Mouse (Mus musculus): ENCODE data around the gene Gm20388. TPM values are rescaled to one million over a fixed set of nuclear protein-coding genes. Genes with fewer than 3 reads are reported as not detected.

The Gm20388 gene
- polyA plus RNA-seq, 1 experiment, result not detected

DNA sequence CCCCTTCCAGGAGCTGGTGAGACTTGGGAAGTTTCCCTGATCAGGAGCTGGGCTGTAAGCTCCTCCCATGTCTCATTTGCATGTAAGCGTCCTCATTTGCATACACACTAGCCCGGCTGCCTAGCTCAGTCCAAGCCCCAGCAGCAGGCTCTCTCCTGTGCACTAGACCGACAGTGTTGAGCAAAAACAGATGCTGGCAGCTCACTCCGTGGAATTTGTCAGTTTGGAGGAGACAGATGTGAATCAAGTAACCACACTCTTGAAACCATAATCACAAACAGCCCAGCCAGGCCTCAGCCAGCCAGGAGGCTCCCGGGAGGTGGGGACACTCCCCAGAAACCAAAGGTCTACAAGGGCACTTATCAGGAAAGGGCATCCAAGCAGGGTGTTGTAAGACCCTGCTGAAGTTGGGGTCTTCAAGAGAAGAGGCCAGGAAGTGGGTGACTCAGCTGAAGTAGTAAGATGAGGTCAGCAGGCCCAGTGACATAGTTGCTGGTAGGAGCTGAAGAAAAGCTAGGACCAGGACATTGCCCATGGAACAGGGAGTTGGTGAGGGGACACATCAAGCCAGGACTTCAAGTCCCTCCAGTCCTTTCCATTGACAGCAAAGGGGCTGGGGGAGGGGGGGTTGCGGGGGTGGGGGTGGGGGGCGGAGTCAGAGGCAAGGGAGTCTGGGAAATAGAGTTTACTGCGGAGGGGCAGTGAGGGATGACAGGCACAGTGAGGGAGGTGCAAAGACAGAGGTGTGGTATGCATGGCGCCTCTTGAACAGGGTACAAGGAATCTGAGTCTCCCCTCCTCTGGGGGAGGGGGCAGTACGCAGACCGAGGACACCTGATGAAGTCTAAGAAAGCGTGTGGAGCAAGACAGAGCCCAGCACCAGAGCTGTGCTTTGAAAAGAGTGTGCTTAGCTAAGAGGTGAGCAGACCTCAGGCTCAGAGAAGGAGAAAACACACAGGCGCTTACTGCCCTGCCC is 306.5 kb downstream of the Gm20388 start:
- no peak overlapping the region for H3K4me3 ChIP-seq (ENCODE audit: insufficient read depth, low read depth, low read length)
- 39% methylated on average over 13 of the region's 13 CpGs for WGBS
- H3K4me1 ChIP-seq (ENCODE audit: control insufficient read depth, insufficient read depth, low read length), result peaks cover 7% of the 10 kb centered on the region; the same call in 1 of the 2 replicates
- H3K27ac ChIP-seq (ENCODE audit: insufficient read depth, low read depth, low read length), result no peak overlapping the region
- no peak for TF ChIP-seq CTCF (IDR thresholded peaks at IDR 0.05; ENCODE audit: insufficient read depth, low read depth, low read length)
- TF ChIP-seq POLR2A (IDR thresholded peaks at IDR 0.05; ENCODE audit: insufficient read depth, low read depth, low read length), result no peak

DNA sequence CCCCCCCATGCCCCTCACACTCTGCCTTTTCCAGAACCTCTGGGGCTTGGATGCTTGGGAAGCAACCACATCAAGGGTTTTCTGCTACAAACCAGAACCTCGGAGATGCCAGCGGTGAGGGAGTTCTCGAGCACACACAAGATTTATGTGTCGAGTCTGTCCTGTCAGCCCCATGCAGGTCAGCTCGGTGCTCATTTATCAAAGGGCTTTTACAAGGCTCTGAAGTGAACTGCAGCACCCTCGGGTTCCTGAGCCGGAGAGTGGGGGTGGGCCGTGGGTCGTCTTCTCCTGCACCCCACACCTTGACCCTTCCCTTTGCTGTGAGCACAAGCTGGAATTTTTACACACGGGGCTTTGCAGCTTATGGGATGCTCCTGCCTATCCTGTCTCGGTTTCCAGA is 311.9 kb downstream of the Gm20388 start:
- WGBS, result 81% methylated on average over 11 of the region's 11 CpGs
- H3K4me3 ChIP-seq (ENCODE audit: insufficient read depth, low read depth, low read length), result no peak overlapping the region
- TF ChIP-seq CTCF (IDR thresholded peaks at IDR 0.05; ENCODE audit: insufficient read depth, low read depth, low read length), result no peak
- no peak for TF ChIP-seq POLR2A (IDR thresholded peaks at IDR 0.05; ENCODE audit: insufficient read depth, low read depth, low read length)
- H3K4me1 ChIP-seq (ENCODE audit: control insufficient read depth, insufficient read depth, low read length), result peaks cover 28% of the 10 kb centered on the region
- no peak overlapping the region for H3K27ac ChIP-seq (ENCODE audit: insufficient read depth, low read depth, low read length)

DNA sequence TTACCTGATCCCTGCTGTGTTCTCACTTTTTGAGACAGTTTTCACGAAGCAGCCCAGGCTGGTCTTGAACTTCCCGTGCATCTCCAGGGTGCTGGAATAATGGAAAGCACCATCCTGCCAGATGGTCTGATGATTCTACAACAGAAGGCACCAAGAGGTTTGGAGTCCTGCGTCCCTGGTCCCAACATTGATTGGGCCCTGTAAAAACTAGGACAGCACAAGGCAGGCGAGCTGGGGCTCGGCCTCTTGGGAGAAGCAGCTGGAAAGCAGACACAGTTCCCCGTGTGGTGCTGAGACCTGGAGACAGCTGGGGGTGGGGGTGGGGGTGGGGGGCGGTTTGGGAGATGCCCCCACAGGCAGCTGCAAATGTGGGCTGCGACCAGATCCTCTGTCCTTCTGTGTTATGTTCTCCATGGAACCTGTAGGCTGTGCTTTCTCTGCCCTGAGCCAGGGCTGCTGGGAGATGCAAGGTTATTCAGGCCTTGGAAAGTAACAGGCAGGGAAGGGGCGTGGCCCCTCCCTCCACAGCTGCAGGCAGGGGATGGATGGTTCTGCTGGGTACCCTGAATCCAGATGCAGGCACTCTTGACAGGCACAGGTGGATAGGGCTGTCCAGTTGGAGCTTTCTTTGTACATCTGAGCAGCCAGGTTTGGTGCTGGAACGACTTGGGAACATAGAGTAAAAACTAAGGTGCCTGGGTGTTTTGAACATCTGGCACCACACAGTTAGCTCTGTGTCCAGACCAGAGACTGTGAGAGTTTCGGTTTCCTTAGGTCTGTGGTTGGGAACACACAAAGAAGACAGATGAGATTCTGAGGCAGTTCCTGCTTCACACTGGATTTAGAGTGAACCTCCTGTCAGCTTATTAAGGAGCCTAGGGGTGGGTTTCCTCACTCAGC is 314.1 kb downstream of the Gm20388 start:
- Histone ChIP-seq H3K27ac (ENCODE audit: insufficient read depth, low read depth, low read length) (peak overlapping the region; percentile 64), H3K4me1 (ENCODE audit: control insufficient read depth, insufficient read depth, low read length) (peaks cover 42% of the 10 kb centered on the region), H3K4me3 (ENCODE audit: insufficient read depth, low read depth, low read length) (no peak overlapping the region)
- 57% methylated on average over 11 of the region's 11 CpGs for WGBS
- TF ChIP-seq CTCF (IDR thresholded peaks at IDR 0.05; ENCODE audit: insufficient read depth, low read depth, low read length) (no peak), POLR2A (IDR thresholded peaks at IDR 0.05; ENCODE audit: insufficient read depth, low read depth, low read length) (no peak)

DNA sequence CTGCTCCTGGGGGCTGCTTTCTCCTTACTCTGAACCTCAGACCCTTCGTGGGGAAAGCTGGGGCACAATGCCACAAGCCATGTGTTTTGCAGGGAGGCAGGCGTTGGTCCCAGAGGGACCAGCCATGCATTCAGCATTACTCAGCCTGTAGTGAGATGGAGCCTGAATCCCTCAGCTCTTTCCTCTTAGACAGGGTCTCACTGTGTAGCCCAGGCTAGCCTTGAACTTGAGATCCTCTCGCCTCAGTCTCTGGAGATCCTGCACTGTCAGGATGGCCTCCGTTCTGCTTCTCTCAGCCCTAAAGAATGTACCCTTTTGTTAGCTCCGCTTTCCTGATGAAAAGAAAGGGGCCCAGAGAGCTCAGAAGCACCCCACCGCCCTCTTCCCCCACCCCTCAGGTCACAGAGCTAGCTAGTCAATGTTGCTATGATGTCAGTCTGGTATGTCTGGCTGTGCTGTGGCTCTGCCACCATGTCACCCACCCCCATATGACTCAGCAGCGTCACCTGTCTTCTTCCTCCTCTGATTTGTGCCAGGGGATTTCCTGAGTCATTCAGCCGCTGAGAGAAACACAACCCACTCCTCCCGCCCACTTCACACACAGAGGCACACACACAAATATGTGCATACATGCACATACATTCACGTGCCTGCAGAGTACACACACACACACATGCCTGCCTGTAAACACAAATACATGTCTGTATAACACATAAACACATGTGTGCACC is 314.9 kb downstream of the Gm20388 start:
- H3K27ac ChIP-seq (ENCODE audit: insufficient read depth, low read depth, low read length), result peak overlapping the region; percentile 64
- 36% methylated on average over 10 of the region's 10 CpGs for WGBS
- no peak overlapping the region for H3K4me3 ChIP-seq (ENCODE audit: insufficient read depth, low read depth, low read length)
- peaks cover 50% of the 10 kb centered on the region for H3K4me1 ChIP-seq (ENCODE audit: control insufficient read depth, insufficient read depth, low read length)
- TF ChIP-seq POLR2A (IDR thresholded peaks at IDR 0.05; ENCODE audit: insufficient read depth, low read depth, low read length) (no peak), CTCF (IDR thresholded peaks at IDR 0.05; ENCODE audit: insufficient read depth, low read depth, low read length) (no peak)

DNA sequence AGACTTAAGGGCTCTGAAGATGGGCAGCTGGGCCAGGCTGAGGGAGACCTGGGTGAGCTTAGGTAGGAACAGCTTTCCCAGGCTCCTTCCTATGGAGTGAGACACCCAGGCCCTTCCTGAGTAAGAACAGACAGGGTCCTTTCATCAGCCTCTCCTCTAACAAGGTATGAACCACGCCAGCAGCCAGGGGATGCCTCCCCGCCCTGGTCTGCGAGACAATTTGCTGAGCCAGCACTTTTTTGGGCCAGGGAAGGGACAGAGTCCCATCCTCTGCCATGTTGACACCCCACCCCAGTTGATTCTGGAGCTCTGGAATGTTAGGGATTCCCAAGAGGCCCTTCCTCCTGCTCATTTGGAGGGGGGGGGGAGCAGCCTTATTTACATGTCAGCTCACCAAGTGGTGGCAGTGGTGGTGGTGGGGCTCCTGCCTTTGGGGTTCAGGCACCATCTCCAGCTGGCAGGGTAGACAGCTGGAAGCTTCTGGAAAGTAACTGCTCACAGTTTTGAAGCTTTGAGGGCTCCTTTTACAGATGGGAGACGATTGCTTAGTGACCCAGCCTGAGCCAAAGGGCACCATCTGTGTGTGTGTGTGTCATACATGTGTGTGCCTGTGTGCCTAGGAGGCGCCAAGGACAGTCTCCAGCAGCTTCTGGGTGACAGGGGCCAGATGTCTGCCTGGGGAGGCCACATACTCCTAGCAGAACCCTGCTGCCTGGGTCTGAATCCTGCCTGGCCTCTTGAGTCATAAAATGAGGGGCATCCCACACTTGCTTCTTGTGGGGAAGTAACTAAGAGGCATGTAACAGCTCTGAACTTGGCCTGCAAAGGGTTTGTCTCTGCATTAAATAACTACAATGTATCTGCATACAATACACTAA is 316.3 kb downstream of the Gm20388 start:
- 75% methylated on average over 5 of the region's 5 CpGs for WGBS
- TF ChIP-seq CTCF (IDR thresholded peaks at IDR 0.05; ENCODE audit: insufficient read depth, low read depth, low read length), result no peak
- no peak for TF ChIP-seq POLR2A (IDR thresholded peaks at IDR 0.05; ENCODE audit: insufficient read depth, low read depth, low read length)
- H3K4me1 ChIP-seq (ENCODE audit: control insufficient read depth, insufficient read depth, low read length), result peaks cover 63% of the 10 kb centered on the region
- peak overlapping the region; percentile 48; the same call in 1 of the 2 replicates for H3K27ac ChIP-seq (ENCODE audit: insufficient read depth, low read depth, low read length)
- H3K4me3 ChIP-seq (ENCODE audit: insufficient read depth, low read depth, low read length), result no peak overlapping the region

DNA sequence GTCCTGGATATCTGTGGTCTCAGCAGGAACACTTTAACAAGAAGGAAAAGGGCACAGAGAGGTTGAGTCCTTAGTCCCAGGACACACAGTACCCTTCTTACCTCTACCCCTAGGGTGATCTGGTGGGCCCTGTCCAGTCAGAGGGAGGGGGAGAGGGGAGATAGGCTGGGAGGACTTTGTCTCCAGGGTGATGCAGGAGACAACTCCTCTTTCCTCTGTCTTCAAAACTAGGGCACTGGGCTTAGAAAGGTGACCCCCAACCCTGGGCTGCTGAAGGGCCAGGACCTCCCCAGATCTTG is 316.9 kb downstream of the Gm20388 start:
- Histone ChIP-seq H3K27ac (ENCODE audit: insufficient read depth, low read depth, low read length) (peak overlapping the region; percentile 58), H3K4me3 (ENCODE audit: insufficient read depth, low read depth, low read length) (peak overlapping the region; percentile 20; the same call in 1 of the 2 replicates), H3K4me1 (ENCODE audit: control insufficient read depth, insufficient read depth, low read length) (peaks cover 69% of the 10 kb centered on the region)
- no peak for TF ChIP-seq POLR2A (IDR thresholded peaks at IDR 0.05; ENCODE audit: insufficient read depth, low read depth, low read length)
- no peak for TF ChIP-seq CTCF (IDR thresholded peaks at IDR 0.05; ENCODE audit: insufficient read depth, low read depth, low read length)

DNA sequence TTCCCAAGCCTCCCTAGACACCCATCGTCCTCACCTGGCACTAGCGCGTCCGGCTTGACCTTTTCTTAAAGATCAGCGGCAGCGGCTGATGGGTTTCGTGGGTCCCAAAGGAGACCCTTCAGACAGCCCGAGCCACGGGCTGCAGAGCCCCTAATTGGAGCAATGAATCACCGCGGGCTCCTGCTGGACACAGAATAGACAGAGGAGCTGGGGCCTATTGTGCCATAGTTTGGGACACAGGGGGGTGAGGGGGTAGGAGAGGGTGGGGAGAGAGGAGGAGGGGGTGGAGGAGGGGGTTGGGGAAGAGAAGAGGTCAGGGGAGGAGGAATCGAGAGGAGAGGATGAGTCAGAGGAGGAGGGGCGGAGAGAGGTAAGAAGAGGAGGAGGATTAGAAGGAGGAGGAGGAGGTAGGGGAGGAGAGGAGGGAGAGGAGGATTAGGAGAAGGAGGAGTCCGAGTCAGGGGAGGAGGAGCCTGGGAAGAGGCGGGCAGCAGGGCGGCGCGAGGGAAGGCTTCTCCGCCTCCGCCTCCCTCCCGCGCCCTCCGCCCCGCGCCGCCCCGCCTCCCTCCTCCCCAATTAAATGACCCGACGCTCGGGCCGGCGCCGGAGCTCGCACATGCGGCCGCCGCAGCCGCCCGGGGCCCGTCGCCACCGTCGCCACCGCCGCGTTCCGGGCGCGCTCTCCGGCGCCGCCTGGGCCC is 317.4 kb downstream of the Gm20388 start, which contains the start of gene Gse1:
TSS of gene Gse1 (plus strand) at position 566 of the 701 bp plus-strand sequence.
- WGBS, result 14% methylated on average over 50 of the region's 52 CpGs
- H3K4me1 ChIP-seq (ENCODE audit: control insufficient read depth, insufficient read depth, low read length), result peaks cover 74% of the 10 kb centered on the region

More for the DNA sequence above, 317.4 kb downstream of the Gm20388 start, which contains the start of gene Gse1:
- Histone ChIP-seq H3K27ac (ENCODE audit: insufficient read depth, low read depth, low read length) (peak within 1 kb of the TSS; percentile 58), H3K4me3 (ENCODE audit: insufficient read depth, low read depth, low read length) (peak within 1 kb of the TSS; percentile 87)
- no peak for TF ChIP-seq CTCF (IDR thresholded peaks at IDR 0.05; ENCODE audit: insufficient read depth, low read depth, low read length)
- TF ChIP-seq POLR2A (IDR thresholded peaks at IDR 0.05; ENCODE audit: insufficient read depth, low read depth, low read length), result no peak; the same call in 1 of the 2 replicates

Measured in olfactory bulb, adult 2 months (tissue).